Mouse (Mus musculus) hindlimb bud, embryonic 11.5 days (tissue): ENCODE data around the gene Esyt1.

Experiments used
- DNase-seq: peaks from one replicate; pipeline ENCODE4 v3.0.0-alpha.2; 2012; ENCODE audit warnings: low read depth, low spot score; ENCODE audit errors: extremely low spot score

Esyt1 gene

DNA sequence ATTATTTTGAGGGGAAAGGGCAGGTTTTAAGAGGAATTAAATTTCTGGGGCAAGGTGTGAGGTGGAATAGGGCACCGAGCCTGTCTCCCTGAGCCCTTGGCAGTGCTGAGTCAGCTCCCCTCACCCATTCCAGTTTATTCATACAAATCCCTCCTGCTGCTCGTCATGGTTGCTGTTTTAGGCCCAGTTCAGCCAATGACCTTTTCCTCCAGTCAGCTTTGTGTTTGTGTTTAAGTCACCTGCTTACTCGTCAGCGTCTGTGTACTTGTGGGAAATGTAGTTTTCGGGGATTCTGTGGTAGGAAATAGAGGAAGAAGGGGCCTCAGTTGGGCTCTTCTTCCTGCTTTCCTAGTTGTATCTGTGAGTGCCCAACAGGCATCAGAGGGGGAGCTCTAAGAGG is 36.3 kb downstream of the Esyt1 start:
- no peak for DNase-seq

DNA sequence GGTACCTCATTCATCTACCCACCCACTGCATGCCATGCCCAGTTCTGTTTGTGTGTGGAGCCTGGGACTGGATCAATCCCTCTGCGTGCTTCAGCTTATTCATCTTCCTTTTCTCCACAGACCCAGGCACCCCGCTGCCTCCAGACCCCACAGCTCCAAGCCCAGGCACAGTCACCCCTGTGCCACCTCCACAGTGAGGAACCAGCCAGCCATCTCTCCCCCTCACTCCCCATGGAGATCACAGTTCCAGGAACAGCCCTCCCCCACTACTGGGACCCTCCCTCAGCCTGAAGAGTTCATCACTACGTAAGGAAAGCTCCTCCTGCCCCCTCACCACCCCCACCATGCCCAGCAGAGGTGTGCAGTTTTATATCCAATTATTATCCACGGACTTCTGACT is 36.9 kb downstream of the Esyt1 start:
- DNase-seq: no peak

DNA sequence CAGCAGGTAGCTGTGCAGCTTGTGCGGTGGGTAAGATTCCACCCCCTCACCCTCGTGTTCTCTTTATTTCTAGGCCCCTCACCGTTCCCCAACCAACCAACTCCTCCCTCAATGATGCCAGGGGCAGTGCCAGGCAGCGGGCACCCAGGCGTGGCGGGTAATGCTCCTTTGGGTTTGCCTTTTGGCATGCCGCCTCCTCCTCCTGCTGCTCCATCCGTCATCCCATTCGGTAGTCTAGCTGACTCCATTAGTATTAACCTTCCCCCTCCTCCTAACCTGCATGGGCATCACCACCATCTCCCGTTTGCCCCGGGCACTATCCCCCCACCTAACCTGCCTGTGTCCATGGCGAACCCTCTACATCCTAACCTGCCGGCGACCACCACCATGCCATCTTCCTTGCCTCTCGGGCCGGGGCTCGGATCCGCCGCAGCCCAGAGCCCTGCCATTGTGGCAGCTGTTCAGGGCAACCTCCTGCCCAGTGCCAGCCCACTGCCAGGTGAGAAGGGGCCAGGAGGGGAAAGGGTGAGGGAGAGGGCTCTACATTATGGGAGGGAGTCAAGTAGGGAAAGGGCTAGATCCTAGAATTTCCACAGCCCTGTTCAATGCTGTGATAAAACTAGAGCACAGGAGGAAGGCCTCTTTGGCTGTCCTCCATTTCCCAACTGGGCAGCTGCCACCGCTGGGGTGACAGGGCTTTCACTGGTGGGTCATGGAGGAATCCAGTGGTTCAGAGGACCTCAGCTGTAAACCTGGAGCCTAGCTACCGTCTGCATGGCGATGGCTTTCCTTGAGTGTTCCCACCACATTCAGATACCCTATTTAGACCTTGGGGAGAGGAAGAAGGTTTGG is 37.6 kb downstream of the Esyt1 start:
- no peak for DNase-seq

DNA sequence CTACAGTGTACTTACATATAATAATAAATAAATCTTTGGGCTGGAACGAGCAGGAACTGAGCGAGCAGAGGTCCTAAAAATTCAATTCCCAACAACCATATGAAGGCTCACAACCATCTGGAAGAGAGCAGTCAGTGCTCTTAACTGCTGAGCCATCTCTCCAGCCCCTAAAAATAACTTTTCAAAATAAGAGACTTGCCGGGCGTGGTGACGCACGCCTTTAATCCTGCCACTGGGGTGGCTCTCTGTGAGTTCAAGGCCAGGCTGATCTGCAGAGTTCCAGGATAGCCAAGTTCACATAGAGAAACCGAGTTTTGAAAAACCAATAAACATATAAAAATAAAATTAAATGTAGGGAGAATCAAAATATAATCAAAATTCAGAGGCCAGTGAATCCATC is 39.3 kb downstream of the Esyt1 start:
- DNase-seq: no peak

DNA sequence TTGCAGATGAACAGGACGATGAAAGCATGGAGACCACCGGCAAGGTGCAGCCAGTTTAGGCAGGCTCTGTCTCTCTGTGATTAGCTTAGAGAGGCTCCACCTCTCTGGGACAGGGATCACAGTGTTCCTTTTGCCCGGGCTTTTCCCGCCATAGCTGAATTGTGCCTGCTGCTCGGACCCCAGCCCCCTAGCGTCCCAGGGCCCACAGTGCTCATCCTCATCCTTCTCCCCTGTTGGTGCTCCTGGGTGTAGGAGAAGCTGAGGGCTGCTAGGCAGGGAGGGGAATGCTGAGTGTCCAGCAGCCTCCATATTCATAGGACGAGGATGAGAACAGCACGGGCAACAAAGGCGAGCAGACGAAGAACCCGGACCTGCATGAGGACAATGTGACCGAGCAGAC is 51.3 kb downstream of the Esyt1 start:
- no peak for DNase-seq

DNA sequence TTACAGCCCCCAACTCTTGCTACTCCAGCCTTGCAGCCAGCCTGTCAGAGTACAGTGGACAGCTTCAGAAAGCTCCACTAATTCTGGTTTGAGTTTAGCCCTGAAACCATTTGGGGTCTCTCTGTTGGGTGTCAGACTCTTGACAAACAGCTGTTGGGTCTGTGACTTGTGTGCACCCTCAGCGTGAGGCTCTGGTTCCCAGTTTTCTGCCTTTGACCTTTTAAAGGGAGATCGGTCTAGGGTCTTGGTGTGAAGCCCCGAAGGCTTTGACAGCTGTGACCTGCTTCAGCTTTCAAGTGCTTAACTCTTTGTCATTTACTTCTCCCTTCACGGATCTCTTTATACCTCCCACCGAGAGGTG is 65.4 kb downstream of the Esyt1 start:
- no peak for DNase-seq
